Mouse (Mus musculus) cerebellum, postnatal 10 days (tissue): ENCODE measurements around the gene Gm28035.

ENCODE experiments used
- DNase-seq, 2 experiments: peaks; one replicate each; pipeline ENCODE4 v3.0.0; 2021; ENCODE audit warnings: mixed read lengths in 2 of 2

Gene Gm28035

DNA sequence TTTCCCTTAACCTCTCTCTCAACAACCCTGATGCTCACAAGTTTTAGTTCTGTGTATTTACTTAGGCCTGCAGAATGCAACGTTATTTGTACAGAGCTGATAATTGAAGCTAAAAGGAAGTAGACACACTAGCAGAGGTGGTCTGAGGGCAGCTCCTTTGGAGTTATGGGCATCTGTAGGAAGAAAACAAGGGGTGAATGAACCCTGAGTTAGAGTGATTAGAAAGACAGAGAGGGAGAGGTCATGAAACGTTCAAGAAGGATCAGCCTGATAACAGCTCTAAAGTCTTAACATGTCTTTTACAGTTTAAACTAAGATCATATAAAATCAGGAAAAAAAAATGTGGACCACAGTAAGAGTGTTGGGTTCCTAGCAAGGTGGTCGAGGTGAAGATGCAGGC, 69.0 kb downstream of the Gm28035 start:
- no peak for DNase-seq

DNA sequence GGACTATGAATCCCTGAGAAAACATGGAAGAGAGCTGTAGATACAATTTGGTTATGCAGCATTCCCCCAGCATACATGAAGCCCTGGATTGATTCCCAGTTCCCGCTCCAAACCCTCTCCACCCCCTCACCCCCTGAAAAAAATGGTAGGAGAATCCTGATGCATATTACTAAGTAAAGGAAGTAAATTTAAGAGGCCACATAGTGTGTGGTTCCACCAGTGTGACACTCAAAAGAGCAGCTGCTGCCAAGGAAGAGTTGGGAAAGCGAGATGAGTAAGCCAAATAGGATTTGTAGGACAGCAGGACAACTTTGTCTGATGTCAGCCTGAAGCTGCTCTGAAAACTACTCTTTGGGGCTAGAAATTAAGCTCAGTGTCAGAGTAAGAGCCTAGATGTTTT, 71.1 kb downstream of the Gm28035 start:
- DNase-seq = no peak

- no peak for DNase-seq
Measured at GRCm38 (mm10) chr2:30316136-30316535, 75.8 kb downstream of the Gm28035 start.

- DNase-seq = no peak
Measured at GRCm38 (mm10) chr2:30316955-30317354, 76.6 kb downstream of the Gm28035 start.

GRCm38 (mm10) chr2:30319260-30319659, 78.9 kb downstream of the Gm28035 start:
- no peak for DNase-seq

DNA sequence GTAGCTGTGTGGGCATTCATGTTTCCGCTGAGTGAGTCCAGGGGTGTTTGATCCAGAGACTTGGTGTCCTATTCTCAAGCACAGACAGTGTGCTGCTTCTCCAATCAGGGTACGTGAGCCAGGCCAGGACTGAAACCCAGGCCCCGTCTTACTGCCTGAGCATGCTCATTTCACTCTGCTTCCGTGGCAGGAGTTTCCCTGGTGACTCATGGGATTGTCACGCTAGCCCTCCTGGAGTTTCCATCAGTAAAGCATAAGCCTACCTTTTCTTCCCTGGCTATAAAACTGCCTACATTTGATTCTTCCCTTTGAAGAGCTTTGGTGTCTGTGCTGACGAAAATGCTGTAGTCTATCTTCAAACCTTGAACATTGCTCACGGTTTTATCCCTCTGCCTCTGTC, 82.7 kb downstream of the Gm28035 start:
- DNase-seq = no peak

DNA sequence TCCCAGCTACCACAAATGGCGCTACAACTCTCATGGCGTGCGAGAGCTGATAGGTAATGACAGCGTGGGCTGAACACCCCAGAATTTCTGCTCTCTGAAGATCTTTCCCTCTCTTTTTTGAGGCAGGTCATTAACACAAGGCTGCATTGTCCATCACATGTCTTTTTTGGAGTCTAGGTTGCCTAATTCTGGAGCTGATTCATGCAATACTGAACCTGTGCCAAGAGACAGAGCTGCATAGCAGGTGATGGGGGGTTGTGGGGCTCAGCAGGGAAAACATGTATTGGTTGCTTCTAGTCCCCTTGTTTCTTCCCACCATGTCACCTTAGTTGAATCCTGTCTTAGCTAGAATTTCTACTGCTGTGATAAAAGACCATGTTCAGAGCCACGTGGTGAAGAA, 84.9 kb downstream of the Gm28035 start:
- no peak for DNase-seq

DNA sequence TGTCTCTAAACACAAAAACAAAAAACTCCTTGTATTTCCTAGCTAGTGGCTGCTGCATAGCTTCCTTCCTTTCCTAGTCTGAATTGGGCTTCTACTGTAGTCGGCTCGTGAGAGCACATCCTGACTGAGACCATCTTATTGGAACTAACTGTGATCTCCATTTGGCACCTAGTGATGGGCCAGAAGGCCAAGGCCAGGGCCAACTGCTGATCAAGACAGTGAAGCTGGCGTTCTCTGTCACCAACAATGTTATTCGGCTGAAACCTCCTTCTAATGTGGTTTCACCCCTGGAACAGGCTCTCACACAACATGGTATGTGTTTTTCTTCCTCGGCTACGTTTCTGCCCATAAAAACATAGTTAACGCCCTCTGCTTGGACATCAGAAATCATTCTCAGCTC, 86.9 kb downstream of the Gm28035 start:
- peak in 1 of 2 experiments; percentile 31 for DNase-seq

GRCm38 (mm10) chr2:30328791-30329190, 88.4 kb downstream of the Gm28035 start:
- no peak for DNase-seq
